ENCODE assay signal across 10 mouse cellular contexts in the genomic region with DNA sequence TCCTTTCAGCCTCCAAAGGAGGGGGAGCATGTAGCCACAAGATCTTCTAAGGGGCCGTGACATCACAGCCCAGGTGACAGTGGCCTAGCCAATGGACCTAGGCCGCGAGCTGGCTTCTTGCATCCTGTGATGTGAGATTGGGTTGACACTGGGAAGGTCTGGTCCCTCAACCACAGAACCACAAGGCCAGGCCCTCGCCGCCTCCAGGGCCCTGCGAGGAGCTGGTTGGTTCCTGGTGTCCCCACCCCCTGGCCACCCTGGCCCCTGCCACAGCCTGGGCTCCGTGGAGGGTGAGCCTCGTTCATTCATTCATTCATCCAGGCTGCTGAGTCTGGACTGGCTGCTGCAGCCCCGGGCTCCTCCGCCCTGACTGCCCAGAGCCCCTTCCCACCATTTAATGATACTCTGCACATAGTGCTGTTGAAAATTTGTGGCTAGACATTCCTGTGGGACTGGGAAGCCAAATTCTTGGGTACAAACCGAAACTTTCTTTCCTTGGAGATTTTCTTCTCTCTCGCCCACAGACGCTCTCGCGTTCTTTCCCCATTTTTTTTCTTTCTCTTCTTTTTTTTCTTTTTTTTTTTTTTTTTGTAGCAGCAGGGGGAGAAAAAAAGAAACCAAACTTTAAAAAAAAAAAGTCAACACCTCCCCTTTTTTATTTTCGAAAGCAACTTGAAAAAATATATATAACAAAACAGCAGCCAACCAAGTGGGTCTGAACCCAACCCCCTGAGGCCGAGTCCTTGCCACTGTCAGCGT. TPM values are rescaled to one million over a fixed set of nuclear protein-coding genes. Genes with fewer than 3 reads are reported as not detected.
DNase-seq lines count a peak whose midpoint lies in the region; ATAC-seq lines count a peak whose summit lies in the region.
"Had no signal": no experiment of that assay in that cellular context is flagged by ENCODE, and none has a peak within 500 bp of the region (broad histone marks: within the 10 kb centered on the region; RNA-seq: fewer than 3 reads in every experiment).

A gene (plus strand): TSS at position 311 of the 759 bp plus-strand sequence.

- peak; percentile 6 for DNase-seq in layer of hippocampus, adult 9-11 months
- no peak for DNase-seq in layer of hippocampus, postnatal 10 days (ENCODE audit: low spot score in 2 of 2)
- DNase-seq in fibroblast of lung, adult 2 months (ENCODE audit: low read depth): peak; percentile 7
- peak; percentile 60 to 68 for DNase-seq in thymus, postnatal 10 days (ENCODE audit: low spot score in 2 of 2)
- DNase-seq in hindbrain, embryonic 11.5 days (ENCODE audit: low spot score): no peak
- DNase-seq in cerebellum, adult 11 months: no peak

- no peak within 1 kb of the TSS for H3K9ac ChIP-seq in hindbrain, embryonic 11.5 days (ENCODE audit: low read depth, low read length)
- H3K9ac ChIP-seq: heart, embryonic 13.5 days had no signal

- no peak for ATAC-seq in hindbrain, embryonic 11.5 days (ENCODE audit: low FRiP score)
- ATAC-seq in erythroblast, adult 5-6 weeks (replicated peaks; ENCODE audit: low FRiP score, poor library complexity, severe bottlenecking): no peak

- H3K4me3 ChIP-seq in megakaryocyte, embryonic 14.5 days (replicated peaks): peak within 1 kb of the TSS; percentile 93
- H3K4me3 ChIP-seq in hindbrain, embryonic 11.5 days (ENCODE audit: low read depth, low read length): no peak within 1 kb of the TSS
- H3K4me3 ChIP-seq: heart, embryonic 13.5 days had no signal

- H3K27me3 ChIP-seq in megakaryocyte, embryonic 14.5 days (replicated peaks): no peaks in the 10 kb centered on the region
- no peaks in the 10 kb centered on the region for H3K27me3 ChIP-seq in hindbrain, embryonic 11.5 days (ENCODE audit: control insufficient read depth, insufficient read depth, low read length)

- H3K4me2 ChIP-seq in hindbrain, embryonic 11.5 days (replicated peaks; ENCODE audit: low read depth, low read length): no peak within 1 kb of the TSS
- H3K4me2 ChIP-seq: heart, embryonic 13.5 days had no signal

- WGBS in hindbrain, embryonic 11.5 days: 82% methylated on average over 18 of the region's 18 CpGs

- no peaks in the 10 kb centered on the region; the same call in 1 of the 2 replicates for H3K9me3 ChIP-seq in megakaryocyte, embryonic 14.5 days
- H3K9me3 ChIP-seq in hindbrain, embryonic 11.5 days (ENCODE audit: control insufficient read depth, low read length): no peaks in the 10 kb centered on the region
- H3K9me3 ChIP-seq: heart, embryonic 13.5 days had no signal

- no peak within 1 kb of the TSS for H3K27ac ChIP-seq in hindbrain, embryonic 11.5 days (ENCODE audit: low read depth, low read length)
- H3K27ac ChIP-seq: heart, embryonic 13.5 days had no signal

- peaks cover 93% of the 10 kb centered on the region for H3K4me1 ChIP-seq in megakaryocyte, embryonic 14.5 days
- no peaks in the 10 kb centered on the region for H3K4me1 ChIP-seq in hindbrain, embryonic 11.5 days (replicated peaks; ENCODE audit: control insufficient read depth, insufficient read depth, low read length)
- H3K4me1 ChIP-seq: heart, embryonic 13.5 days had no signal

- H3K36me3 ChIP-seq in megakaryocyte, embryonic 14.5 days (replicated peaks; ENCODE audit: low read length): peaks cover 36% of the 10 kb centered on the region
- H3K36me3 ChIP-seq in hindbrain, embryonic 11.5 days (ENCODE audit: control insufficient read depth, insufficient read depth, low read length): no peaks in the 10 kb centered on the region
- H3K36me3 ChIP-seq: heart, embryonic 13.5 days had no signal

RNA-seq across cellular contexts. Expression of the gene that starts here (rescaled TPM):
- total RNA-seq in layer of hippocampus, postnatal 10 days (2021): not detected
- 128 and 414 TPM in 2 replicates for polyA plus RNA-seq in megakaryocyte, embryonic 14.5 days (2012; ENCODE audit: insufficient read depth, low replicate concordance)
- 0.21 and 0.28 TPM in 2 replicates for polyA plus RNA-seq in hindbrain, embryonic 11.5 days (2014; fragmentation: Nextera tagmentation; extraction: Ambion mirVana)
- total RNA-seq in erythroblast, adult 5-6 weeks (2015; ENCODE audit: low replicate concordance): 7.3 and 9.8 TPM in 2 replicates
- total RNA-seq in erythroblast, adult 5-6 weeks (2017; ENCODE audit: low replicate concordance): 0.51 and 0.84 TPM in 2 replicates
- total RNA-seq: layer of hippocampus, adult 18-20 months had no signal

Comparison
In these comparisons a context has a peak if more than half of its experiments do, and no peak if none do; other contexts are left out.
1. RNA of the gene that starts here (polyA plus RNA-seq): 128 to 414 TPM in megakaryocyte, embryonic 14.5 days; 0.21 to 0.28 TPM in hindbrain, embryonic 11.5 days; every median in the first group is over 100 times any median in the second.
2. DNase-seq: peak in layer of hippocampus, adult 9-11 months (single experiment), fibroblast of lung, adult 2 months (single experiment) and thymus, postnatal 10 days (2 of 2); none in layer of hippocampus, postnatal 10 days (0 of 2), hindbrain, embryonic 11.5 days (single experiment) and cerebellum, adult 11 months (single experiment).